Mouse (Mus musculus) olfactory bulb, adult 2 months (tissue): ENCODE measurements around the gene Slfn9.
"Not testable (repeated sequence)": the region's sequence is repeated elsewhere in the genome, so short reads cannot be mapped to it uniquely, and the experiment has no call there.

ENCODE experiments used
- CTCF ChIP-seq: fragments of 200-500 bp; IDR thresholded peaks from 2 replicates; pipeline ENCODE4 v1.5.1; 2012; ENCODE audit warnings: low read depth, mild to moderate bottlenecking, low read length, moderate library complexity; ENCODE audit not compliant: insufficient read depth
- POLR2A ChIP-seq: fragments of 200-500 bp; IDR thresholded peaks from 2 replicates; pipeline ENCODE4 v1.6.1; 2012; ENCODE audit warnings: mild to moderate bottlenecking, low read depth, low read length, moderate library complexity; ENCODE audit not compliant: insufficient read depth

GRCm38 (mm10) chr11:82990612-82991385 is 831 bp downstream of the Slfn9 start:
- not testable (repeated sequence) for TF ChIP-seq CTCF, POLR2A
